Mouse (Mus musculus) A20 (cell line): ENCODE data around the gene Cct2.
A peak's percentile ranks its signal among the peaks of the same experiment; 100 is the strongest.
"Not testable (repeated sequence)": the region's sequence is repeated elsewhere in the genome, so short reads cannot be mapped to it uniquely, and the experiment has no call there.

Experiments used
- DNase-seq: peaks from one replicate; pipeline ENCODE4 v3.0.0-alpha.2; 2011; ENCODE audit warnings: low read depth, low spot score

Cct2 gene

DNA sequence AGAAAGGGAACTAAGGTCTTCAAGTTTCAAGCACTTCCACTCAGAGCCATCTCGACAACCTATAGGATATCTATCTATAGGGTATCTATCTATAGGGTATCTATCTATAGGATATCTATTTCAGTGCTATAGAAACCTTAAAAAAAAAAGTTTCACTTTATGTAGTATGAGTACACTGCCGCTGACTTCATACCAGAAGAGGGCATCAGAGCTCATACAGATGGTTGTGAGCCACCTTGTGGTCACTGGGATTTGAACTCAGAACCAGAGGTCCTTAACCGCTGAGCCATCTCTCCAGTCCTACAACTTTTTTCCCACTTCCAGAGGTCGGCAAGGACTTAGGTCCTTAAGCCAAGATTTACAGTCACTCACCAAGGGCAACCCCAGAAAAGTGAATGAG lies 7.9 kb downstream of the Cct2 start:
- DNase-seq = no peak

DNA sequence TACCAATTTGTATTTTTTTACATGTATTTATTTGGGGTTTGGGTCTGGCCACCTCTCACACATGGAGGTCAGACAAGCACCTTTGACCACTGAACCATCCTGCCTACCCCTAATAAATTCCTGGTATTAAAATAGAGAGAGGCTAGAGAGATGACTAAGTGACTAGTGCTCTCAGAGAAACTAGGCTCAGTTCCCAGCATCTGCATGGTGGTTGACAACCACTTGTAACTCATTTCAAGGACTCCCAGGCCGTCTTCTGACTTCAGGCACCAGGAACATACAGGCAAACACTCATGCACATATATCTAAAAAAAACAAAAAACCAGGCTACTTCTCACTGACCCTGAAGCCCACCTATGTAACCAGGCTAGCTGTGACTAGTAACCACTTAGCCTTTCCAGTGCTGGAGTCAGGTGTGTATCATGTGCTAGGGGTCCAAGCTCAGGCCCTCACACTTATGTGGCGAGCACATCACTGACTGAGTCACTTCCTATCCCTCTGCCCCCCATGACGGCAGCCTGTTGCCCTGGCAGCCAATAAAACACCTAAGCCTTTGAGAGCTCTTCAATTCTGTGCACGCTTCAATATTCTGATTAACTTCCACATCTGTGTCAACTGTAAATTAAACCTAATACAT lies 13.5 kb downstream of the Cct2 start:
- no peak for DNase-seq

GRCm38 (mm10) chr10:117049253-117049652 lies 14.4 kb downstream of the Cct2 start:
- no peak for DNase-seq

- no peak for DNase-seq
Observed at GRCm38 (mm10) chr10:117045175-117046056, 18.2 kb downstream of the Cct2 start, which contains the start of gene Lrrc10. TSS of gene Lrrc10 (plus strand) at chr10:117045341.

GRCm38 (mm10) chr10:117043497-117044166 lies 20.0 kb downstream of the Cct2 start:
- peak; percentile 65 for DNase-seq

DNA sequence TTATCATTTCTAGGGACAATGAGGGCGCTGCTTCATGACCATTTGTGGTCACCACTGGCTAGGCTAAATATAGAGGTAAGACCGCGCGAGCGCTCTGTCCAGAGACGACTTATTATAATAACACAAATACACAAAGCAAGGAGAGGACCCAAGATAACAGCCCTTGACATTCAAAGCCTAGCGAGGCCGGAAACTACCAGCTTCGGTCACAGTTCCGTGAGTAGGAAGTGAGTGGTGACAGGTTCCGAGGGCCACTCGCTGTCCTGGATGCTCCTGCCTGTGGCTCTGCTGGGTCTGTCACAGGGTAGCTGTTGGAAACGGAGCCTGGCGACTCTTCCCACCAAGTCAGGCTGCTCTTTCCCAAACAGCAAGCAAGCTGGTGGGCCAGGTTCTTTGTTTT lies 21.3 kb downstream of the Cct2 start:
- DNase-seq = no peak

DNA sequence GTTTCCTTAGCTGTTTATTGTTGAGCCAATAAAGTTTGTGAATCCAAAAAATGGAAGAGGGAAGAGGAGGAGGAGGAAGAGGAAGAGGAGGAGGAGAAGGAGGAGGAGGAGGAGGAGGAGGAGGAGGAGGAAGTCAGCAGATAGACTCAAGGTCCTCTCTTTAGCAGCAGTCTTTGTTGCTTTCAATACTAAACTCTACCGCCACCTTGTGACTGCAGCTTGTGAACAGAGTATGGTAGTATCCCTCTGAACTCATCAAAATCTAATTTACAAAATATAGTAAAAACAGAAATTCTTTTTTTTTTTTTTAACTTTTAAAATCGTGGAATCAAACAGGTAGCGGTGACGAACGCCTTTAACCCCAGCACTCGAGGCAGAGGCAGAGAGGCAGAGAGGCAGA lies 23.3 kb downstream of the Cct2 start:
- peak; percentile 50 for DNase-seq

- DNase-seq = peak; percentile 86
Observed at GRCm38 (mm10) chr10:117033785-117034184, 29.8 kb downstream of the Cct2 start.

DNA sequence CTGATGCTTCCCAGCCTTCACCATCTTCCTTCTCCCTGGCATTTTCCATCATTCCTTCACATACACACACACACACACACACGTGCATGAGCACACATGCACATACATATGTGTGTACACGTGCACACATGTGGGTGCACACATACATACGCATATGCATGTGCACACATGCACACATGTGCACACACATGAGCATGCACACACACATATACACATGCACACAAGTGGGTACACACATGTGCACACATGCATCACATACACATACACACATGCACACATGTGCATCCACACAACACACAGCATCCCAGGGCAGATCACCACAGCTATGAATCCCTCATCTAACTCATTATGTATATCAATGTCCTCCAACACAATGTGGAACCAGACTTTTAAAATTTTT lies 32.5 kb downstream of the Cct2 start:
- DNase-seq = no peak

GRCm38 (mm10) chr10:117026176-117026575 lies 37.4 kb downstream of the Cct2 start:
- DNase-seq = no peak

GRCm38 (mm10) chr10:117025776-117026175 lies 37.8 kb downstream of the Cct2 start:
- not testable (repeated sequence) for DNase-seq

GRCm38 (mm10) chr10:117023693-117024092 lies 39.9 kb downstream of the Cct2 start:
- DNase-seq = no peak

- no peak for DNase-seq
Observed at GRCm38 (mm10) chr10:117021020-117021754, 42.4 kb downstream of the Cct2 start.

GRCm38 (mm10) chr10:117018281-117018840 lies 45.3 kb downstream of the Cct2 start:
- peak; percentile 6 for DNase-seq

DNA sequence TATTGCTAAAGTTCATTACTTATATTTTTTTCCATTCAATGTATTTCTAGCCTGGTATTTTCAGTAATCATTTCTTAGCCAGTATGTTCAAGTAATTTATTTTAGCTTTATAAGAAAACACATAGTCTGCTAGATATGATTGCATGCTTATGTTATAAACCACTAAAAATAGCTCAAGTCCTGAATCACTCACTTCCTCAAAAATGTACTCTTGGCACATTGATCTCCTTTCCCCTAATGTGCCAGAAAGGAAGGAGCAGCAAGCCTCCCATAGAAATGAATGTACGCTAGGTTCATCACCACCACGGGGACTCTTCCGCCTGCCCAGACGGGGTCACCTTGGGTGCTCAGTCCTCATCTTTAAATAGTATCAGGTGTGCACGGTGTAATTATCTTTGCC lies 49.0 kb downstream of the Cct2 start:
- peak; percentile 10 for DNase-seq

GRCm38 (mm10) chr10:117013689-117014390 lies 49.8 kb downstream of the Cct2 start:
- DNase-seq = peak; percentile 76

DNA sequence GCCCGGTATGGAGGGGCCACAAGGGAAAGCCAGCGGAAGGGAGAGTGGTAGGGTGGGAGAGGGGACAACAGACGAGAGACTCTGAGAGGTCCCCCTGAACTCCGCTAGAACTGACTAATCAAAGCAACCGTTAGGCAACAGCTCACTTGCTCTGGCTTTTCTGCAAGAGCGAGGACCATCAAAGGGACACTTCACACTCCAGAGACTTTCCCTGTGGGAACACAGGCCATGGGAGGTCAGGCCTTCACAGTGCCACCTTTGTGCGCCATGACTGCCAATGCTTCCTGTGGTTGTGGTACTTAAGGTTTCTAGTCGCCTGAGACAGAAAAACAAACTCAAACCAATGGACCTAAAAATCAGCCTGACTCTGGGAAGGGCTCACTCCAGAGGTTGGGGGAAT lies 52.6 kb downstream of the Cct2 start:
- no peak for DNase-seq

DNA sequence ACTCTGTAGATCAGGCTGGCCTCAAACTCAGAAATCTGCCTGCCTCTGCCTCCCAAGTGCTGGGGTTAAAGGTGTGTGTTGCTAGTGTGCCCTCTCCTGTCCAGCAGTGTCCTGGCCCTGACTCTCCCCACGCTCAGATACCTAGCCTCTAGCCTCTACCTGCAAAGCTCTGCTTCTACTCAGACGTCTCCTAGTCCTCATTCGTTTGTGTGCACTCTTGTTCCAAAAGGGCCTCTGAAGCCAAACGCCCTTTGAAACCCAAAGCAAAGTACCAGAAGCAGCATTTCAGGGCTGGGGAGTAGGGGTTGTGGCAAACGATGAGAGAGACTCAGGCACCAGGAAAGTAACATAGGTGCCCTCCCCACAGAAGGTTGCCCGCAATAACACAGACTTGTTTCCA lies 53.9 kb downstream of the Cct2 start:
- DNase-seq = no peak

DNA sequence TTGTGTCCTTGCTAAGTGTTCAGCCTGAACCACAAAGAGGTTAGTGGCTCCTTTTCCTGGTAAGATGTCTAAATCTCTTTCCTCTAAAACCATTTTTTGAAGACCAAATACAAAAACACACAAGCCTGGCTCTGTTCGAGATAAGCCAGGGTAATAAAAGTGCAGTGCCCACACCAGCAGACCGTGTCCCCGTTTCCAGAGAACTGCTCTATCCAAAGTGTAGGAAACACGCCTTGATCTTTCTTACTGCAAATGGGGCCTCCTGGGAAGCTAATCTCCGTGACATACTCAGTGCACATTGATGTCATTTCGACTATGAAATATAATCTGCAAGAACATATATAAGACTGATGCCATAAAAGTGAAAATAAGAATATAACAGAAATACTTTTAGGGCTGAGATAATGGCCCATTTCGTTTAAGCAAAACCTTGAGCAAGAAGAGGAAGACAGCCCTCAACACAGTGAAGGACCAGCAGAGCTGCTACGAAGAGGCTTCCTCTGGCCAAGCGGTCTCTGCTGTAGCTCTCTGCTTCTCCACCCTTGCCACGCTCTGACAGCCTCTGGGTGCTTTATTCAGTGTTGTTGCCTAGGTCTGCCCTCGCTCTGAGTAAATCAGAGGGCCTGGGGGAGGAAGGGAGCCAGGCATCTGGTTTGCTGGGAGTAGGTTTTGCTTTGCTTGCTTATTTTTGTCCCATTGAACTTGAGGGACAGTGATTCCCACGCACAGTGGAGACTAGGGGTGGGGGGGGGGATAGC lies 57.7 kb downstream of the Cct2 start:
- DNase-seq = no peak

GRCm38 (mm10) chr10:117004695-117005094 lies 58.9 kb downstream of the Cct2 start:
- DNase-seq = peak; percentile 24
